Mouse (Mus musculus) layer of hippocampus, adult 11-12 months (tissue): ENCODE measurements at regions not wholly inside any gene's neighbourhood (a gene's known extent, or its start where the extent isn't known, plus 50 kb on each side); places are given as distances from the start of the nearest gene placed in this dataset.
"Not testable (repeated sequence)": the region's sequence is repeated elsewhere in the genome, so short reads cannot be mapped to it uniquely, and the experiment has no call there.

Experiments
- DNase-seq: peaks from one replicate; pipeline ENCODE4 v3.0.0; 2022; ENCODE audit warnings: low spot score

DNA sequence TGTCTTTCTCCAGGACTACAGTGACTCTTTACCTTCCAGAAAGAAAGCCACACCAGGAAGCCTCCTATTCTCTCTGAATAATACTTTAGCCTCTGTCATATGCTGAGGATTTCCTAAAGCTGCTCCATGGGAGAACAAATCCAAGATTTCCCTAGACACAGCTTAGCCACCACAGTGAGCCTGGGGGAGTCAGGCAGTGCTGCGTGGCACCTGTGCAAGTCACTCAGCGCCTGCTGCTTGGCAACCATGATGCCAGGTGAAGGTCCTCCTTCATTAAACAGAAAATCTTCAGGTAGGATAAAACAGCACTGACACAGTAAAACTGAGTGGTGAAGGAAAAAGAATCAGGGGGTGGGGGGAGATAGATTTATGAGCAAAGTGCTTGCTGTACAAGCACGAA, 109.9 kb upstream of the Gadl1 start:
- DNase-seq: no peak

DNA sequence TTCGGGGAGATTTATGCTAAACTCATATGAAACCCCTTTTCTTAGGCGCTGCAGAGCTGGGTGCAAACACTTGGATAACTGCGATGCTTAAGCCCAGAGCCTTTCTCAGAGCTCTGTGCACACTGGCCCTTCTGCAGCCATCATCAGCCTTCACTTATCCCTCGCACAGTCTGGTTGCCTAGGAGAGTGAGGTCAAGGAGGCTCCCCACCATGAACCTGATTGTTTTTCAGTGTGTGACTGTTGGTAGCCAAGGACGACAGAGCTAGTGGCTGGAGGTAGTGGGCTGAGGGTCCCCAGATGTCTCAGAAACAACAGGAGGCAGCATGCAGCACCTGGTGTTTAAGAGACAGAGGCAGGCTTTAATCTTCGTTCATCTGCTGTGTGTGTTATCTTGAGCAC, 108.6 kb upstream of the Gadl1 start:
- no peak for DNase-seq

GRCm38 (mm10) chr9:115803071-115803470, 106.2 kb upstream of the Gadl1 start:
- DNase-seq: no peak

DNA sequence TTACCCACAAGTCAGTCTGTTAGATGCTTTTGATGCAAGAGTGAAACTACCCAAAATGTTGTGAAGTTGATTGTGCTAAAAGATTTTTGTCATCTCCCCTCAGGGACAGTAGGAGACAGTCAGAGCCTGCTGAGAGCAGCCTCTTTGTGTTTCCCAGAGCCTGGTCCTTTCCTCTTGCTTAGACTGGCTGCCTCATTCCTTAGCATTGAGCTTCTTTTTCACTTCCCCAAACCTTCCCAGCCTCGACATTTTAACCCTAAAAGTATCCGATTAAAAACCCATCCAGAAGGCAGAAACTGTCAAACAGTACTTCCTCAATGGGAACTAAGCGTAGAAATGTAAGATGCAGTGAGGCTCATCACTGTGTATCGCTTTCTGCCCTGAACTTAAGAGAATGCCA, 104.0 kb upstream of the Gadl1 start:
- no peak for DNase-seq

DNA sequence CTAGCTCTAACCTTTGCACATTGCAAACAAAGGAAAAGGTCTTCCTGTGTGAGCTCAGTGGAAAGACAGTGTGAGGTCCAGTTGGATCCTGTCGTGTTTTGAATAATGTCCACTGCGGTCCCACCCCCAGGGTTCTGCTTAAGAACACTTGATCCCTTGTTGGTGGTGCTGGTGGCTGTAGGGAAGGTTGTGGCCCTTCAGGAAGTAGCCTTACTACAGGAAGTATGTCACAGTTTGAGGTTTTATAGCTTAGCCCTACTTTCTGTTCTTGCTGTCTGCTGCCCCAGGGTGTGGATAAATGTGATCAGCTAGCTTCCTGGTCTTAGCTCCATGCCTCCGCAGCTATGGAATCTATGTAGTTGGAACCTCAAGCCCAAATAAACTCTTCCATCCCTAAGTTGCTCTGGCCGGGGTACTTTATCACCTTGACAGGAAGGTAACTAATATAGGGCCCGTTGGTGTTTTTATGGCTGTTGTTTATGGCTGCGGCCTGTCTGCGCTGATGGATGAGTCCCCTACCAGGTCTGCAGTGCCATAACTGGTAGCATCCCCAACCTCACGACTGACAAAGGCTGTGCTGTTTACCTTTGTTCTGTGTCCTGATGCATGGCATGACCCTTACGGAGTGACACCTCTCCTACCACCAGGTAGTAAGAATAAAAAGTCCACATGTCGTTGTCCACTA, 103.1 kb upstream of the Gadl1 start:
- DNase-seq: no peak

DNA sequence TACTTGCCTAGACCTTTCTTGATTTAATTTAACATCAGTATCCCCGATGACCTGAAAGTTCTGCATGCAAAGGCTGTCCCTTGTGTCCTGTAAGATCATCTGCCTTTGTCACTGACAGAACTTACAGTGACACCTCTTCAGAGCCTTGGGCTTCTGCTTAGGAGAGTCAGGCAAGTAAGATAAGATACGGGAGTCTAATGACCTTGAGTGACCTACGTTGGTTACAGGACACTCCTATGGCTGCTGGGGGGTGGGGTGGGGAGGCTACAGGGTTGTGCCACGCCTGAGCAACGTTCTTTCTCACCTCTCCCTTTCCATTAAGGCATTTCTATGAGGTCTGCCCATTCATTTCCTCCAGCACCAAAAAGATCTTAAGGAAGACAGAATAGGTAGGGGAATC, 69.1 kb upstream of the Gadl1 start:
- no peak for DNase-seq

DNA sequence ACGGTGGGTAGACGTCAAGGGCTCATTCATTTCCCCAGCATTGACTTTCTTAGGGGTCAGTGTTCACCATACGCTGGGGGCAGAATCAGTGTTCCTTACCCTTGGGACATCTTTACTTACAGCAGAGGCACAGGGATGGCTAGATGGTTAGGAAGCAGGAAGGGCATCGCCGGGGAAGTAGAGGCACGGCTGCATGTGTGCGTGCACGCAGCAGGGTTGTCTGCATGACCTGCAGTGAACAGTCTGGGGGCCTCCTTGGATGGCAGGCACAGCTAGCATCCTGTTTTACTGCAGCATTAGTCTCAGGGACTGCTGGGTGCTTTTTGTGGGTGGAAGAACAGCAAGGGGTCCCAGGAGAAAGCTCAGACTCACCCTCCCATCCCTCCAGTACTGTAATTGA, 68.5 kb upstream of the Gadl1 start:
- no peak for DNase-seq

- no peak for DNase-seq
Measured at GRCm38 (mm10) chr9:115841684-115842083, 67.6 kb upstream of the Gadl1 start.

DNA sequence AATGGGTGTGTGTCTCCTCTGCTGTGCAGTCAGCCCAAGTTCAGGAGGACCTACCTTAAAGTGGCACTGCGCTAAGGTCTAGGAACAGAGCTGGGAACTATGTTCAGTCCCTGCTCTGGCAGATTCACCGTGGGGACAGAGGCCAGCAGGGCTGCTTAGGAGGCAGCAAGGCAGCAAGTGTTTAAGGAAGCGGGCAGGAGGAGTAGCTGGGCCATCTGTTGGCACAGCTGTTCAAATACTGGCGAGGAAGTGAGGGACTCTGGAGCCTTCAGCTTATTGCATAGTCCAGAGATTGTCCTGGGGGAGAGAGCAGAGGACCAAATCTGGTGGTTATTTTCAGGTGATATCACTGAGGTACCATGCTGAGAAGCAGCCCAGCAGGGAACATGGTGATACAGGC, 64.9 kb upstream of the Gadl1 start:
- DNase-seq: no peak

GRCm38 (mm10) chr9:115845091-115845490, 64.2 kb upstream of the Gadl1 start:
- no peak for DNase-seq

- no peak for DNase-seq
Measured at GRCm38 (mm10) chr9:115847289-115848074, 61.8 kb upstream of the Gadl1 start.

- DNase-seq: not testable (repeated sequence)
Measured at GRCm38 (mm10) chr9:115853210-115853842, 55.9 kb upstream of the Gadl1 start.

DNA sequence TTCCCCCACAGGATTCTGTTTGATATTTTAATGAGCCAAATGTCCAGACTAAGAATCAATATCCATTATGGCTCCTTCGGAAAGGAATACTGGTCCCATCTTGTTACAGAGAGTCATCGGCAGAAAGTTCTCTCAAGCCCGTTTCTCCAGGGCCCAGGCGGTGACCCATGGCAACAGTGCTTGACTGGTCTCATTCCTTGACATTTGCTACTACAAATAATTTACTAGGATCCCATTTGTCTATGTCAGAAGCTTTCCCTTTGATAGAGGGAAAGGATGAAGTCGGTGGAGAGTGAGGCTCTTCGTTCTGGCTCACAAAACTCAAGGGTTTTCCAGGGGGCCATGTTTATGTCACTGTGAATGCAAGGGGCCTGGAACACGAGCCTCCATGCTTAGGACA, 52.0 kb upstream of the Gadl1 start:
- no peak for DNase-seq

- DNase-seq: peak; percentile 13
Measured at GRCm38 (mm10) chr9:115858848-115859247, 50.4 kb upstream of the Gadl1 start.
